Mouse (Mus musculus): ENCODE data around the gene Rab2b. TPM values are rescaled to one million over a fixed set of nuclear protein-coding genes. Genes with fewer than 3 reads are reported as not detected.

Rab2b gene
- polyA plus RNA-seq, 1 experiment from 2014 or later: 60.6 TPM

GRCm38 (mm10) chr14:52272781-52273180 lies 6.6 kb downstream of the Rab2b start:
- Histone ChIP-seq H3K9ac (replicated peaks) (no peak overlapping the region), H3K4me2 (replicated peaks) (no peak overlapping the region), H3K9me3 (no peaks in the 10 kb centered on the region), H3K4me1 (replicated peaks) (peaks cover under 1% of the 10 kb centered on the region; the same call in 1 of the 2 replicates), H3K27me3 (no peaks in the 10 kb centered on the region), H3K36me3 (peaks cover 52% of the 10 kb centered on the region), H3K4me3 (replicated peaks) (no peak overlapping the region), H3K27ac (no peak overlapping the region)
- ATAC-seq: no peak
- WGBS: 75% methylated on average over 3 of the region's 3 CpGs

- peak within 1 kb of the TSS; percentile 83 for H3K4me3 ChIP-seq (replicated peaks)
- no peaks in the 10 kb centered on the region for H3K27me3 ChIP-seq
- WGBS: under 1% methylated on average over 54 of the region's 54 CpGs
- H3K9ac ChIP-seq (replicated peaks): peak within 1 kb of the TSS; percentile 91
- H3K9me3 ChIP-seq: no peaks in the 10 kb centered on the region
- peak; percentile 100 for ATAC-seq
- H3K4me1 ChIP-seq (replicated peaks): peaks cover 26% of the 10 kb centered on the region
- peak within 1 kb of the TSS; percentile 84 for H3K4me2 ChIP-seq (replicated peaks)
- peak within 1 kb of the TSS; percentile 95 for H3K27ac ChIP-seq
- H3K36me3 ChIP-seq: peaks cover 3% of the 10 kb centered on the region; the same call in 1 of the 2 replicates
These were observed 21.7 kb downstream of the Rab2b start, which contains the start of gene Chd8 for GRCm38 (mm10) chr14:52257484-52258213. Chd8 (minus strand) TSS chr14:52257780.

DNA sequence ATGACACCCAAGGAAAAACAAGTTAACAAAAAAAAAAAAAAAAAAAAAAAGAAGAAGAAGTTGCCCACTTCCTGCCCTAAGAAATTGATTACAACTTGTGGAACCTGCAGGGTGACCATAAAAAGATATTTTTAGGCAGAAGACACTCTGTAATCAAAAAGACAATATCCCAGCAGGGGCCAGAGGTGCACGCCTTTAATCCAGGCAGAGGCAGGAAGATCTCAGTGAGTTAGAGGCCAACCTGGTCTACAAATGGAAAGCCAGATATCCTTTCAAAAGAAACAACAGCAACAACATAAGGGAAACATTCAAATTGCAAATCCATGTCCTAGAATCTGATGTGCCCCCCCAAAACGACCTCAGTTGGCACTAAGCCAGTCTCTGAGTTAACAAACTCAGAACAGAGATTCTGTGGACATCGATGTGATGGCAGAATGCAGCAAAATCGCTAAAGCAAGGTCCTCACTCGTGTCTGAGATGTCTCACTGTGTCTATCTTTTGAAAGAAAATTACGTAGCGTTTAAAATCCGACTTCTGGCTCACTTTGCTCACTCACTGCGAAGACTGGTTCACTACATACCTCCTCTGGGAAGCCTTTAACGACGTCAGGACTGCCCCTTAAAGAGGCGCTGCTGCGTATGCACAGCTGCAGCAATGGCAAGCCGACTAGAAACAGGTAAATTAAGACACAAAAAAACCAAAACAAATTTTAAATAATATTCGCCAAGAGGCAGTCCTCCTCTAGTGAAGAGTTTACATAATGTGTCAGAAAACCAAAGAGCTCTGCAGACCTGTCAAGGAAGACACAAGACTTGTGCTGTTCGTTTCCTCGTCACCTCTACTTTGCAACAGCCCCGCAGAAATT lies 22.8 kb downstream of the Rab2b start:
- WGBS: 9% methylated on average over 18 of the region's 18 CpGs
- H3K4me1 ChIP-seq (replicated peaks): peaks cover 26% of the 10 kb centered on the region
- no peaks in the 10 kb centered on the region for H3K27me3 ChIP-seq
- peak overlapping the region; percentile 84 for H3K4me2 ChIP-seq (replicated peaks)
- H3K4me3 ChIP-seq (replicated peaks): peak overlapping the region; percentile 83
- peak overlapping the region; percentile 95; the same call in 1 of the 2 replicates for H3K27ac ChIP-seq
- no peaks in the 10 kb centered on the region for H3K36me3 ChIP-seq
- no peak for ATAC-seq
- peak overlapping the region; percentile 91 for H3K9ac ChIP-seq (replicated peaks)
- no peaks in the 10 kb centered on the region for H3K9me3 ChIP-seq

- Histone ChIP-seq H3K27me3 (no peaks in the 10 kb centered on the region), H3K4me1 (replicated peaks) (peaks cover 18% of the 10 kb centered on the region), H3K4me2 (replicated peaks) (no peak overlapping the region), H3K36me3 (0 out of 2 replicates have a peak, but pooled peaks cover 4% of the 10 kb centered on the region), H3K9ac (replicated peaks) (no peak overlapping the region), H3K27ac (no peak overlapping the region), H3K4me3 (replicated peaks) (no peak overlapping the region), H3K9me3 (no peaks in the 10 kb centered on the region)
- no peak for ATAC-seq
- WGBS: 86% methylated on average over 4 of the region's 4 CpGs
These were observed 33.2 kb downstream of the Rab2b start for GRCm38 (mm10) chr14:52246129-52246528.

DNA sequence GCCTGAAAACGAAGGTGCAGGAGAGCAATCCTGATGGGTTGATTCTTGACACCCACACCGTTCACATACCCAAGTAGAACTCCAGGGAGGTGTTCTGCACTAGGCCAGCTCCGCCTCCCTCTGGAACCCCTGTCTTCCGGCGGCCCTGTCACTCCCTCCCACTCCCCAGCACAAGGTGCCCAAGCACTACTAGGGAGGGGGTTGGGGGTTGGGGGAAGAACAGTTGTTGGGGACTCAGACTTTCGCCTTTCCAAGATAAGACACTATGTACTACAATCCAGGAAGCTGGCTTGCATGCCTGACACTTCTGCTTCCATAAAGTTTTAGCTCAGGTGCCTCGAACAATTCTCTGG lies 34.7 kb downstream of the Rab2b start:
- peaks cover 18% of the 10 kb centered on the region for H3K4me1 ChIP-seq (replicated peaks)
- H3K36me3 ChIP-seq: no peaks in the 10 kb centered on the region
- H3K9me3 ChIP-seq: no peaks in the 10 kb centered on the region
- 13% methylated on average over 7 of the region's 7 CpGs for WGBS
- H3K27ac ChIP-seq: peak overlapping the region; percentile 68
- H3K4me3 ChIP-seq (replicated peaks): peak overlapping the region; percentile 82
- peak overlapping the region; percentile 91 for H3K9ac ChIP-seq (replicated peaks)
- H3K4me2 ChIP-seq (replicated peaks): peak overlapping the region; percentile 89
- ATAC-seq: no peak; the same call in 1 of the 2 replicates
- no peaks in the 10 kb centered on the region for H3K27me3 ChIP-seq

DNA sequence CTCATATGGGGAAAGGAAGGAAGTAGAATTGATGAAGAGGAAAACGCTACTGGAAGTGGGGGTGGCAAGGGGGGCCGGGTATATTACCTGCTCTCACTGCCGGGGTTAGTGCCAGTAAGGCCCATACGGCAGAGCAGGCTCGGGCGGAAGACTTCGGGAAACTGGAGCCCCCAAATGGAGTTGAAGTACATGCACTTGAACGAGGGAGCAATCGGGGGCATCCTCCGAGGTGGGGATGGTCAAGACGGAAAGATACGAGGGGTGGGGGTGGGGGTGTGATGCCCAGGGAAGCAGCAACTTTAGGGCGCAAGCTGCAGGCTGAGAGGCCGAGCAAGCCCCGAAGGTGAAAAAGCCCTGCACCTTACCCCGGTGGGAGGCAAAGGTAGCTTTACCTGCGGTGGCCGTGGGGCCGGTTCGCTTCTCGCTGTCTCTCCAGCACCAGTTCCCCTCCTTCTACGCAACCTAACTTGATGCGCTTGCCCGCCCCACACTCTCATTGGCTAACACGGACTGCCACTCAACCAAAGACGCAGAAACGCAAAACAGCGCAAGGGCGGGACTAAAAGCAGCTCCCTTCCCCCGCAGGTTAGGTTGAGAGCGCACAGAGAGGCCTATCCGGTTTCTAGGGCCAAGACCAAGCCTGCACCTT lies 35.2 kb downstream of the Rab2b start:
- Histone ChIP-seq H3K9me3 (no peaks in the 10 kb centered on the region), H3K4me1 (replicated peaks) (peaks cover 18% of the 10 kb centered on the region), H3K9ac (replicated peaks) (peak overlapping the region; percentile 91), H3K27me3 (no peaks in the 10 kb centered on the region), H3K4me2 (replicated peaks) (peak overlapping the region; percentile 89), H3K27ac (peak overlapping the region; percentile 68), H3K36me3 (no peaks in the 10 kb centered on the region), H3K4me3 (replicated peaks) (peak overlapping the region; percentile 82)
- under 1% methylated on average over 32 of the region's 32 CpGs for WGBS
- ATAC-seq: peak; percentile 99

DNA sequence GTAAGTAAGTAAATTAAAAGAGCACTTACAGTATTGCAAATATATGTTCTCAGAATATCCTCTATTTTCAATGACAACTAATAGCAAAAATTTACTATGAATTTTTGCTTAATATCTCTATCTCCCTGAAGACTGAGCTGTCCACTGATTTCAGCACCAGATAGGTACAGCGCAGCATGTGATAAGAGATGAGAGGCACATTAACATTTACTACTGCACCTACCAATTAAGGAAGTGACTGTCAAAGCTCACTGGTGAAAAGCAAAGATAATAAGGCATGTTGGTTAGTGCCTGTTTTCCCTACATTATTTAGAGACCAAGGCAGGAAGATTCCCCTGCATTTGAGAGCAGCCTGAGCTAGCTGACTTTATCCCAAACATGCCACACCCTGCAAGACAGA lies 43.1 kb downstream of the Rab2b start:
- H3K4me3 ChIP-seq (replicated peaks): no peak overlapping the region
- H3K9me3 ChIP-seq: no peaks in the 10 kb centered on the region
- 97% methylated on average over 1 of the region's 1 CpGs for WGBS

GRCm38 (mm10) chr14:52235165-52235564 lies 44.2 kb downstream of the Rab2b start:
- no peak overlapping the region for H3K27ac ChIP-seq
- no peak overlapping the region for H3K4me3 ChIP-seq (replicated peaks)
- H3K4me2 ChIP-seq (replicated peaks): no peak overlapping the region
- 97% methylated on average over 7 of the region's 7 CpGs for WGBS
- H3K9ac ChIP-seq (replicated peaks): no peak overlapping the region
- no peaks in the 10 kb centered on the region for H3K4me1 ChIP-seq (replicated peaks)
- no peaks in the 10 kb centered on the region for H3K27me3 ChIP-seq
- ATAC-seq: no peak
- H3K9me3 ChIP-seq: no peaks in the 10 kb centered on the region
- peaks cover 69% of the 10 kb centered on the region for H3K36me3 ChIP-seq

More for the DNA sequence above, 43.1 kb downstream of the Rab2b start:
- Histone ChIP-seq H3K4me1 (replicated peaks) (no peaks in the 10 kb centered on the region), H3K9ac (replicated peaks) (no peak overlapping the region), H3K27me3 (no peaks in the 10 kb centered on the region), H3K4me2 (replicated peaks) (no peak overlapping the region), H3K36me3 (peaks cover 59% of the 10 kb centered on the region), H3K27ac (no peak overlapping the region)
- no peak for ATAC-seq

GRCm38 (mm10) chr14:52232249-52232648 lies 47.1 kb downstream of the Rab2b start:
- no peaks in the 10 kb centered on the region for H3K9me3 ChIP-seq

DNA sequence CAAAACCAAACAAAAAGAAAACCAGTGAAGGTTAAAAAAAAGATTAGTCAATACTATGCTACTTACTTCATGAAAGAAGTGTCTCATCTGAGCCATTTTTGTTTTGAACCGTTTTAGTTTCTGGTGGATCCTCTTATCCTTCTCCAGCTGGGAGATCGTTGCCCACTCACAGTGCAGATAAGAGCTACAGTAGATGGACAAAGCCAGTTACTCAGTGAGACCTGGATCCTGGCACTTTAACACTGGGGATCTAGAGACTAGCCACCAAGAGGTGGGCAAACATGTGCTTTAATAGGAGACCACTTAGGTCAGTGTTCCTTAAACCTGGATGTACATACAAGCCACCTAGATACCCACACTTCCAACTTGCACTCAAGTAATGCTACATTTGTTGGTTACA lies 53.4 kb downstream of the Rab2b start:
- H3K9ac ChIP-seq (replicated peaks): no peak overlapping the region
- no peaks in the 10 kb centered on the region for H3K27me3 ChIP-seq
- no peaks in the 10 kb centered on the region for H3K4me1 ChIP-seq (replicated peaks)
- WGBS: 92% methylated on average over 2 of the region's 2 CpGs
- no peak overlapping the region for H3K27ac ChIP-seq
- H3K36me3 ChIP-seq: peaks cover 93% of the 10 kb centered on the region
- no peak overlapping the region for H3K4me3 ChIP-seq (replicated peaks)
- no peaks in the 10 kb centered on the region for H3K9me3 ChIP-seq
- H3K4me2 ChIP-seq (replicated peaks): no peak overlapping the region
- ATAC-seq: no peak

More at GRCm38 (mm10) chr14:52232249-52232648, 47.1 kb downstream of the Rab2b start:
- Histone ChIP-seq H3K4me1 (replicated peaks) (no peaks in the 10 kb centered on the region), H3K27ac (no peak overlapping the region), H3K4me2 (replicated peaks) (no peak overlapping the region), H3K36me3 (peaks cover 94% of the 10 kb centered on the region), H3K9ac (replicated peaks) (no peak overlapping the region), H3K4me3 (replicated peaks) (no peak overlapping the region), H3K27me3 (no peaks in the 10 kb centered on the region)
- no peak for ATAC-seq
- 87% methylated on average over 6 of the region's 6 CpGs for WGBS

DNA sequence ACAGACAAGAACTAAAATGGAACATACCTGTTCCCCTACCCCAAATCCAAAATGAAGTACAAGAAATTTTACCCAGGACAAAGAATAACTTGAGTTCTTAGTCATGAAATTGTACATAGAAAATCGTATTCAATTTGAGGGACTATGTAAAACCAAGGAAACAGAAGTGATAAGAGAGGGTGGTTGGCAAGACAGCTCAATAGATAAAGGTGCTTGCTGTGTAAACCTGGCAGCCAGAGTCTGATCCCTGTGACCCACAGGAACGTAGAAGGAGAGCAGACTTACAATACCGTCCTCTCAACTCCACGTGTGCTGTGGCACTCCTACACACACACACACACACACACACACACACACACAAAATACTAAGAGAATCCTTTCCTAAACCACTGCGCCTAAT lies 62.1 kb downstream of the Rab2b start:
- H3K27me3 ChIP-seq: no peaks in the 10 kb centered on the region
- no peak overlapping the region for H3K27ac ChIP-seq
- H3K4me2 ChIP-seq (replicated peaks): no peak overlapping the region
- WGBS: 87% methylated on average over 5 of the region's 5 CpGs
- H3K4me1 ChIP-seq (replicated peaks): no peaks in the 10 kb centered on the region
- H3K36me3 ChIP-seq: peaks cover 93% of the 10 kb centered on the region
- H3K9me3 ChIP-seq: no peaks in the 10 kb centered on the region
- H3K9ac ChIP-seq (replicated peaks): no peak overlapping the region
- no peak for ATAC-seq
- H3K4me3 ChIP-seq (replicated peaks): no peak overlapping the region

Data from midbrain, embryonic 13.5 days (tissue).